Mouse (Mus musculus): ENCODE measurements around the gene Tex2.

DNA sequence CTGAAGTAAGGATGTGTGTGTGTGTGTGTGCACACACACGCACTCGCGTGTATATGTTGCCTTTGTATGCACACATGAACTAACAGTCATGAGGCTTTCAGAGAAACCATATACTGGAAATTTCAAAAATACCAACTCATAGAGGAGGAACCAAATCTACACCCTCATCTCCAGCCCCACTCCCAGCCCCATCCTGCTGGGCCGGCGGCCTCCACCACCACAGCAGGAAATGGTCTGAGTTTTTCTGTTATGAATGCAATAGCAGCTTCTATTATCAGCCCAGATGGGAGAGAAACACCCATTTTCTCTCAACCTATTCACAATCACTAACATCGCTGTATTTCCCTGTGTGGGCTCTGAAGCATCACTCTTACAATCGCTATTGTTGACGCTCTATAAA lies 8.8 kb upstream of the Tex2 start:
- TF ChIP-seq CTCF (IDR thresholded peaks at IDR 0.05; ENCODE audit: borderline replicate concordance, insufficient read depth, low read length) (no peak), POLR2A (IDR thresholded peaks at IDR 0.05; ENCODE audit: low read depth, low read length) (no peak)

Measured in embryonic fibroblast, embryonic 13.5 days (primary cell).